Mouse (Mus musculus) spleen, adult 2 months (tissue): ENCODE data around the gene Ppp2r5a.

ENCODE experiments used
- CTCF ChIP-seq: fragments of 200-500 bp; IDR thresholded peaks from 2 replicates; pipeline ENCODE4 v1.5.1; 2011; ENCODE audit warnings: mild to moderate bottlenecking, inconsistent platforms; ENCODE audit not compliant: insufficient read depth, insufficient read length, insufficient replicate concordance; ENCODE audit errors: extremely low read depth
- POLR2A ChIP-seq: fragments of 200-500 bp; IDR thresholded peaks from 2 replicates; pipeline ENCODE4 v1.6.1; 2011; ENCODE audit warnings: low read depth, low read length, inconsistent platforms

- TF ChIP-seq POLR2A (peak; percentile 8; the same call in 1 of the 2 replicates), CTCF (no peak)
Measured at GRCm38 (mm10) chr1:191395871-191396433, 7.1 kb downstream of the Ppp2r5a start.
